Mouse (Mus musculus) left cerebral cortex, adult 9 months (tissue): ENCODE data around the gene Pycard.
"Not testable (repeated sequence)": the region's sequence is repeated elsewhere in the genome, so short reads cannot be mapped to it uniquely, and the experiment has no call there.

Experiments
- DNase-seq, 2 experiments: peaks; one replicate each; pipeline ENCODE4 v3.0.0; 2022; ENCODE audit warnings: low spot score in 2 of 2

Pycard gene

GRCm38 (mm10) chr7:128003688-128004087 is 10.0 kb upstream of the Pycard start, which contains the start of gene Trim72:
Trim72 (plus strand) TSS chr7:128003949.
- DNase-seq = peak in 1 of 2 experiments; percentile 48

GRCm38 (mm10) chr7:128003098-128003497 is 9.4 kb upstream of the Pycard start:
- DNase-seq = no peak

- DNase-seq = no peak
Observed at GRCm38 (mm10) chr7:128000068-128000950, 6.6 kb upstream of the Pycard start.

GRCm38 (mm10) chr7:127999436-127999835 is 5.8 kb upstream of the Pycard start:
- DNase-seq = no peak

GRCm38 (mm10) chr7:127992488-127993340 is 953 bp downstream of the Pycard start:
- no peak for DNase-seq

- peak in 1 of 2 experiments; percentile 73 for DNase-seq
Observed at GRCm38 (mm10) chr7:127991643-127992487, 1.8 kb downstream of the Pycard start.

- DNase-seq = no peak
Observed at GRCm38 (mm10) chr7:127988904-127989303, 4.8 kb downstream of the Pycard start.

GRCm38 (mm10) chr7:127980606-127981005 is 13.1 kb downstream of the Pycard start:
- no peak for DNase-seq

GRCm38 (mm10) chr7:127978856-127979255 is 14.8 kb downstream of the Pycard start:
- DNase-seq = no peak

- DNase-seq = no peak
Observed at GRCm38 (mm10) chr7:127974413-127974930, 19.2 kb downstream of the Pycard start.

- peak; percentile 64 to 73 for DNase-seq
Observed at GRCm38 (mm10) chr7:127967922-127968828, 25.5 kb downstream of the Pycard start.

GRCm38 (mm10) chr7:127967004-127967921 is 26.4 kb downstream of the Pycard start, which contains the start of gene Fus:
Fus (plus strand) TSS chr7:127967457.
- DNase-seq = peak; percentile 80 to 95

- no peak for DNase-seq
Observed at GRCm38 (mm10) chr7:127966371-127966918, 27.2 kb downstream of the Pycard start.

- DNase-seq = no peak
Observed at GRCm38 (mm10) chr7:127959364-127959763, 34.3 kb downstream of the Pycard start.

GRCm38 (mm10) chr7:127952864-127953581 is 40.6 kb downstream of the Pycard start:
- DNase-seq = no peak

- DNase-seq = no peak
Observed at GRCm38 (mm10) chr7:127946470-127947023, 47.1 kb downstream of the Pycard start, which contains the start of gene Prss36. Prss36 (minus strand) TSS chr7:127946725.

GRCm38 (mm10) chr7:127944614-127945013 is 49.1 kb downstream of the Pycard start:
- no peak for DNase-seq

- DNase-seq = not testable (repeated sequence)
Observed at GRCm38 (mm10) chr7:127942097-127942496, 51.6 kb downstream of the Pycard start.
